Mouse (Mus musculus) cortical plate, adult 2 months (tissue): ENCODE measurements around the gene Prkce. TPM values are rescaled to one million over a fixed set of nuclear protein-coding genes. Genes with fewer than 3 reads are reported as not detected.

Source experiments
- H3K27ac ChIP-seq: fragments of 200-500 bp; 2 replicates; pipeline ENCODE4 v1.5.1; 2012; ENCODE audit warnings: low read length, control low read depth, inconsistent platforms; ENCODE audit not compliant: insufficient read depth
- H3K4me1 ChIP-seq: fragments of 200-500 bp; 2 replicates; pipeline ENCODE4 v1.6.1; 2011; ENCODE audit warnings: low read length; ENCODE audit not compliant: control insufficient read depth, insufficient read depth
- H3K4me3 ChIP-seq: fragments of 200-500 bp; 2 replicates; pipeline ENCODE4 v1.5.1; 2011; ENCODE audit warnings: mild to moderate bottlenecking, low read length, control low read depth; ENCODE audit not compliant: insufficient read depth
- CTCF ChIP-seq: fragments of 200-500 bp; IDR thresholded peaks from 2 replicates; pipeline ENCODE4 v1.5.1; 2011; ENCODE audit warnings: mild to moderate bottlenecking, control low read depth, low read length; ENCODE audit not compliant: insufficient read depth; ENCODE audit errors: extremely low read depth
- POLR2A ChIP-seq: fragments of 200-500 bp; IDR thresholded peaks from 2 replicates; pipeline ENCODE4 v1.6.1; 2011; ENCODE audit warnings: mild to moderate bottlenecking, low read length, control low read depth; ENCODE audit not compliant: insufficient read depth; ENCODE audit errors: extremely low read depth
- polyA plus RNA-seq: library from polyadenylated mRNA; depleted of rRNA; stranded (reverse); fragments of >200 nt; gene quantifications from 2 replicates; pipeline ENCODE4 v1.2.3, GENCODE M21; 2012

The Prkce gene
- polyA plus RNA-seq, 1 experiment: 83.7 TPM

DNA sequence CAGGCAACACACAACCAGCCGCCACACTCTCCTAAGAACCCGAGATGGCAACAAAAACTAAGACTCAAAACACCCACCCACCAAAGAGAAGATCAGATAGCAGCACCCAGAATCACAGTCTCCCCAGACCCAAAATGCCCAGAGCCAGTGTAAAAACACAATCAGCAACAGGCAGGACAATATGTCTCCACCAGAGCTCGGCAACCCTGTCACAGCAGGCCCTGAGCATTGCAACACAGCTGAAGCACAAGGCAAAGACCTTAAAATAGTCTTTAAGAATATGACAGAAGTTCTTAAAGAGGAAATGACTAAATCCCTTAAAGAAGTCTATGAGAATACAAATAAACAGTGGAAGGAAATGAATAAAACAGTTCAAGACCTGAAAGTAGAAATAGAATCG is 495.9 kb downstream of the Prkce start:
- Histone ChIP-seq H3K4me1 (no peaks in the 10 kb centered on the region), H3K4me3 (no peak overlapping the region), H3K27ac (no peak overlapping the region)
- TF ChIP-seq POLR2A: no peak
- no peak for TF ChIP-seq CTCF

DNA sequence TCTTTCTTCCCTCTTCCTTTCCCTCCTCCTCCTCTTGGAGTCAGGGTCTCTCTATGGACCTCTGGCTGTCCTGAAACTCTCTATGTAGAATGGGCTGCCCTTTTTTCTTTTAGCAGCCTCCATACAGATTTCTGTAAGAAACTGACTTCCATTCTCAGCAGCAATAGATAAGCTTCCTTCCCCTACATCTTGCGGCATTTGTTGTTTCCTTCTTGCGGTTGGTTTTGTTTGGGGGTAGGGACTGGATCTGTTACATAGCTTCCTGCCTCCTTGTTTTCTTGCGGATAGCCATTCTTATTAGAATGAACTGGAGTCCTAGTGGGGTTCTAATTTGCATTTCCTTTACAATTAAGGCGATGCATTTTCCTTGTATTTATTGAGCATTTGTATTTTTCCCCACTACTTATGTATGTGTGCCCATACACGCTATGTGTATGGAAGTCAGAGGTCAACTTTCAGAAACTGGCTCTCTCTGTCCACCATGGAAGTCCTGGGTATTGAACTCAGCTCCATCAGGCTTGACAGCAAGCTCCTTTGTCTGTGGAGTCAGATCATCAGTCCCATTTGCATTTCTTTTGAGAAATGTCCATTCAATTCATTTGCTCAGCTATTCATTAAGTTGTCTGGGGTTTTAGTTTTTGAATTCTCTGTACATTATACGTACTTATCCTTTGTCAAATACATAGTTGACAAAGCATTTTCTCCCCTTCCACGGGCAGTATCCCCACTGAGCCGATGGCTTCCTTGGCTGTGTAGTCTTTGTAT is 500.4 kb downstream of the Prkce start:
- no peaks in the 10 kb centered on the region for H3K4me1 ChIP-seq
- TF ChIP-seq POLR2A (no peak), CTCF (no peak)
- no peak overlapping the region for H3K27ac ChIP-seq
- H3K4me3 ChIP-seq: no peak overlapping the region

DNA sequence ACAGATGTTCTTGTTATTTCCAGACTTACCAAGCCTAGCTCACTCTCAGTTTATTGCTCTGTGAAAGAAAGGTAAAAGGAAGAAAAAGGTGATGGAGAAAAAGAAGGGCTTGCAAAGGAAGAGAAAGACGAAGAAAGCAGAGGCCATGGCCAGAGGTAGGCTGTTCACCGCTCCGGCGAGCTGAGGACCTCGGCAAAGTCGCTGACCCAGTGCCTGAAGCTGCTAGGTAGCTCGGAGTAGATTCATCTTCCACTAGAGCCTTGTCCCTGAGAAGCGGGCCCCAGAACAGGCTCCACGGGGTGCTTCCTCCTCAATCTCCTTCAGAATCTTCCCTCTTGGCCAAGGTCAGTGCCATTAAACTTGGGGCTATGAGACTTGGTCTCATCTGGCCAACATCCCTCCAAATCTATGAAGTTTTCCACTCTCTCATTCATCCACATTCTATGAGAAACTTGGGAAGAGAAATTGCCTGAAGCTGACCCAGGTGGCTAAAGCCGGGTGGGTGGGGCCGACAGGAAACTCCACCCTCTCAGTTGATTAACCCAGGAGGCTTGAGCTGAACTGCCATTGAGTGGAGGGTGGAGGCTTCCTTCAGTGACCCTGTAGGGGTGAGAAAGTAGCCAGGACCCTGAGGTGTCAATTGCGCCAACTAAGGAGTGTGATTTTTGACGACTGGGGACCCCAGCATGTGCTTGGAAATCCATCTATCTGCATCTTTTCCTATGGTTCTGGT is 502.2 kb downstream of the Prkce start:
- TF ChIP-seq POLR2A: no peak
- TF ChIP-seq CTCF: no peak
- H3K4me3 ChIP-seq: no peak overlapping the region
- no peaks in the 10 kb centered on the region for H3K4me1 ChIP-seq
- H3K27ac ChIP-seq: no peak overlapping the region

DNA sequence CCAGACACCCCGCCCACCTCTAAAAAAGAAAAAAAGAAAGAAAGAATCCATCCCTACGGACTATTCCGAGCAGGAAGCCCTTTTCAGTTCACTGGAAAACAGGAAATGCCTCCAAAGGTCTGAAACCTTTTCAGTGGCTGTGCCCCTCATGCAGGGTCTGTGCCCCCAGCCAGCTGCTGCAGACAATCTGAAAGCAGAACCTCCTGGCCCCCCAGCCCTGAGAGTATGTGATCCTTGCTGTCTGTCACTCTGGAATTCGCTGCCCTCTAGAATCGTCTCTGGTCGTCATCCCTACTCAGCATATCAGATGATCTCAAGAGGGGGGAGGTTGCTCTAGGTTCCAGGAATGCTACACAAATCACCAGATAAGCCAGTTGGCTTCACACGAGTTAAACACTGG is 503.1 kb downstream of the Prkce start:
- no peak overlapping the region for H3K27ac ChIP-seq
- TF ChIP-seq CTCF: no peak
- no peak for TF ChIP-seq POLR2A
- H3K4me3 ChIP-seq: no peak overlapping the region
- no peaks in the 10 kb centered on the region for H3K4me1 ChIP-seq

DNA sequence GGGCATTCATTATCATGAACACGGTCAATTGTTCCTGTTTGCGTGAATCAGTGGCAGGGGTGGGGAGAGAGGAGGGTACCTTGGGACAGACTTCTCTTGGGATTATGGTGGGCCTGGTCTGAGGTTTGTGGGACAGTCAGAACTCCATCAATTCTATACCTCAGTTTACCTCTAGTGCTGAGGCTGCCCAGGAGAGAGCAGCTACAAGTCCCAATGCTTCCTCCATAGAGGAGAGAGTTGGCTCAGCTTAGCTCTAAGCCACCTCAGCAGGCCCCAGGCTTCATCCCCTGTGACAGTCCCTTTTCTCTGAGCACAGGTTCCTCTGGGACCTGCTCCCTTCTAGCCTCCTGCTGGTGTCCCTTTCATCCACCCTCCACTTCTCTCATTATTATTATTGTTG is 507.4 kb downstream of the Prkce start:
- H3K4me3 ChIP-seq: no peak overlapping the region
- H3K4me1 ChIP-seq: no peaks in the 10 kb centered on the region
- no peak overlapping the region for H3K27ac ChIP-seq
- TF ChIP-seq POLR2A (no peak), CTCF (no peak)

DNA sequence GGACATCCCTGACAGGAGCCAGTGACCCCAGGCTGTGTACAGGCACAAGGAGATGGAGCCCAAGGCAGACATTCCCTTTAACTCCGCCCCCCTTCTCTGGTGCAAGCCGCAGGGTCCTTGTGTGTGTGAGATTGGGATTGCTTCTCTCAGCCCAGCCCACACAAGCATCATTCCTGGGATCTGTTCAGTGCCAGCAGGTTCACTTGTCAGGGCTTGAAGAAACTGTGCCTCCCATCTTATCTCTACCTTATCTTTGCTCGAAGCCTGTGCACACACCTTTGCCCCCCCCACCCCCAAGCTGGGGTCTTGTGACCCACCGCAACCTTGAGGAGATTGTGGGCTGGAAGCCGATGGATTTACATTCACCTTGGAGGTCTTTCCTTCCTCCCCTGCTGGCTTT is 508.8 kb downstream of the Prkce start:
- H3K27ac ChIP-seq: no peak overlapping the region
- TF ChIP-seq POLR2A (no peak), CTCF (no peak)
- H3K4me3 ChIP-seq: no peak overlapping the region
- no peaks in the 10 kb centered on the region for H3K4me1 ChIP-seq

DNA sequence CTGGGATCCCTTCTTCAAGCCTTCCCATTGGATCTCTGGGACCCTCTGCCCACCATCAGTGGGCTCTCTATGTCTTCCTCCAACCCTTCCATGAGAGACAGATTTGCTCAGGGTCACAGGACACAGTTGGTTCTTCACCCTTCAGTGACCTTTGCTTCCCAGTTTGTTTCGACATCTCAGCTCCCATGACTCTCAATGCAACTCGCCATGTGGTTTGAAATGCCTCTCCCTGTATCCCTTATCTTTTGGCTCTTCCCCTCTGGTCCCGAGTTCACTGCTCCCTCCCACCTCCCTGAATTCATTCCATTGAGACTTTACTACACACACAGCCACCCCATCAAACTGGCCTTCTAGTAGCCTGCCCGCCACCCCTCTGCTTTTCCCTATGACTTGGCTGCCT is 509.3 kb downstream of the Prkce start:
- H3K4me1 ChIP-seq: no peaks in the 10 kb centered on the region
- no peak overlapping the region for H3K4me3 ChIP-seq
- no peak overlapping the region for H3K27ac ChIP-seq
- TF ChIP-seq POLR2A: no peak
- TF ChIP-seq CTCF: no peak

DNA sequence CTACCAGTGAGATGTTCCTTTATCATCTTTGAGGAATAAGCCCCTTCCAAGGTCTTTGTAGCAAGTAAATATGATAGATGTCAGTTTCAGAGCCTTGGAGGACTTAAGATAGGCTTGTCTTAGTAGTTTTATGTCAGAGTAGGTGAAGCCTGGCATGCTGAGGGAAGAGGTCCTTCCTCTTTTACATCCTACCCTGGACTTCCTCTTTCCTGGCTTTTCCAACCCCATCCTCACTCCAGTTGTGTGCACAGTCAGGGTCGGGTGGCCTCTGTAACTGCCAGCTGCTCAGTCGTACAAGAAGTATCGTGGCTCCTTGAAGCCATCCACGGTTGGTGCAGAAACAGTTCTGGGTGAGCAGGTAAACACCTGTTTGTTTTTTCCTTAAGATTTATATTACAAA is 517.7 kb downstream of the Prkce start:
- Histone ChIP-seq H3K27ac (no peak overlapping the region), H3K4me3 (no peak overlapping the region), H3K4me1 (no peaks in the 10 kb centered on the region)
- TF ChIP-seq POLR2A: no peak
- no peak for TF ChIP-seq CTCF

DNA sequence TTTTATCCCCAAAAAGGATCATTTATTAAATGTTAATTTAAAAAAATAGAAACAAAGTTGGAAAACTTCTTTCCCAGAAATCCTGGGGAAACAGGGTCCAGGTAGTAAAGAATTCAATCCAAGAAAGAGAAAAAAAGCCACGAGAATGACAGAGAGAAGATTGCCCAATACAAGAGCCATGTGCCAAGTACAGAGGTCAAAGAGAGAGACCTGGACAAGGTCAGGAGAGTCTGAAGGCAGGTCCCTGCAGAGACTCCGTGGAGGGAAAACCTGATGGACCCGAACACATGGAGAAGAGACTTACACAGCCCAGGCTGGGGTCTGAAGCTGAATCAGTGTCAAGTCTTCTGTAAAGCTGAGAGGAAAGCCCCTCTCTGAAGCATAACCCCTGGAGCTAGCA is 519.4 kb downstream of the Prkce start:
- Histone ChIP-seq H3K27ac (no peak overlapping the region), H3K4me3 (no peak overlapping the region), H3K4me1 (no peaks in the 10 kb centered on the region)
- no peak for TF ChIP-seq POLR2A

DNA sequence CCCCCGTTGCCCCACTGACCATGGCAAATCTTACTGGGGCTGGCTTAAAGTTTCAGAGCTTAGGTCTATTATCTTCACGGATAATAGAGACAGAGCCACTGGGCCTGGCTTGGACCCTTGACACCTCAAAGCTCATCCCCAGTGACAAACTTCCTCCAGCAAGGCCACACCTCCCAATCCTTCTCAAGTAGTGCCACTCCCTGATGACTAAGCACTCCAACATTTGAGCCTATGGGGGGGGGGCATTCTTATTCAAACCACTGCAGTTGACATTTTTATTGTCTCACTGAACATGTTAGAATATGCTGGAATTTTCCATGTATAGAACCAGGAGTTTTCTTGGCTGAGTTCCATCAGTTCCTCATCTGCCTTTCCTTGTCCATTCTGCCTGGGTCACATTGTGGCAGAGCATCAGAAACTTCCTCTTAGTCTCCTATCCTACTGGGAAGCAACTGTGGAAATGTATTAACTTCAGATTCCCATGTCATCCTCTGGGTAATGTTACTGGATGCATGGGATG is 523.3 kb downstream of the Prkce start:
- TF ChIP-seq POLR2A (no peak), CTCF (no peak)
- no peak overlapping the region for H3K4me3 ChIP-seq
- H3K27ac ChIP-seq: no peak overlapping the region
- no peaks in the 10 kb centered on the region for H3K4me1 ChIP-seq
